Mouse (Mus musculus) liver, adult 2 months (tissue): Measurements from ENCODE around the gene Runx1. TPM values are rescaled to one million over a fixed set of nuclear protein-coding genes. Genes with fewer than 3 reads are reported as not detected.

ENCODE experiments used
- DNase-seq: peaks from one replicate; pipeline ENCODE4 v3.0.0-alpha.2; 2011; ENCODE audit warnings: low read depth, low spot score; ENCODE audit errors: extremely low read depth
- H3K27ac ChIP-seq: fragments of 200-500 bp; replicated peaks from 2 replicates; pipeline ENCODE4 v1.5.1; 2012; ENCODE audit warnings: low read depth, mild to moderate bottlenecking, control low read depth, inconsistent platforms, low read length; ENCODE audit not compliant: insufficient read depth
- H3K27me3 ChIP-seq: fragments of 200-500 bp; 2 replicates; pipeline ENCODE4 v1.6.1; 2012; ENCODE audit warnings: mild to moderate bottlenecking, moderate library complexity, low read length, inconsistent platforms; ENCODE audit not compliant: control insufficient read depth, insufficient read depth
- H3K36me3 ChIP-seq: fragments of 200-500 bp; 2 replicates; pipeline ENCODE4 v1.6.1; 2012; ENCODE audit warnings: low read length, inconsistent platforms; ENCODE audit not compliant: control insufficient read depth, insufficient read depth
- H3K4me1 ChIP-seq: fragments of 200-500 bp; 2 replicates; pipeline ENCODE4 v1.6.1; 2011; ENCODE audit warnings: low read length; ENCODE audit not compliant: control insufficient read depth, insufficient read depth
- H3K4me3 ChIP-seq: fragments of 200-500 bp; 2 replicates; pipeline ENCODE4 v1.5.1; 2011; ENCODE audit warnings: low read depth, mild to moderate bottlenecking, control low read depth, low read length, moderate library complexity; ENCODE audit not compliant: insufficient read depth
- H3K79me2 ChIP-seq: fragments of 200-500 bp; 2 replicates; pipeline ENCODE4 v1.6.1; 2012; ENCODE audit warnings: inconsistent platforms, mild to moderate bottlenecking, low read length, moderate library complexity; ENCODE audit not compliant: control insufficient read depth, insufficient read depth
- H3K9ac ChIP-seq: fragments of 200-500 bp; 2 replicates; pipeline ENCODE4 v1.6.1; 2012; ENCODE audit warnings: low read depth, mild to moderate bottlenecking, control low read depth, inconsistent platforms, low read length
- CTCF ChIP-seq: fragments of 200-500 bp; IDR thresholded peaks from 2 replicates; pipeline ENCODE4 v1.5.1; 2011; ENCODE audit warnings: low read depth, low read length, control low read depth
- POLR2A ChIP-seq: fragments of 200-500 bp; IDR thresholded peaks from 2 replicates; pipeline ENCODE4 v1.6.1; 2011; ENCODE audit warnings: low read length, control low read depth; ENCODE audit not compliant: insufficient read depth; ENCODE audit errors: extremely low read depth
- WGBS: fragments of 180-500 bp; shearing (Covaris S2); methylation state at CpG from one replicate; pipeline ENCODE4 v1.1.7; 2018; 5-methylcytosine and 5-hydroxymethylcytosine counted together
- polyA plus RNA-seq: library from polyadenylated mRNA; depleted of rRNA; stranded (reverse); fragments of >200 nt; gene quantifications from 2 replicates; pipeline ENCODE4 v1.2.3, GENCODE M21; 2012
- total RNA-seq: library from RNA; depleted of rRNA; stranded (reverse); fragments of >200 nt; gene quantifications from 2 replicates; pipeline ENCODE4 v1.2.3, GENCODE M21; 2014

The Runx1 gene
- total and polyA plus RNA-seq, 2 experiments: 0.55 to 0.74 TPM

DNA sequence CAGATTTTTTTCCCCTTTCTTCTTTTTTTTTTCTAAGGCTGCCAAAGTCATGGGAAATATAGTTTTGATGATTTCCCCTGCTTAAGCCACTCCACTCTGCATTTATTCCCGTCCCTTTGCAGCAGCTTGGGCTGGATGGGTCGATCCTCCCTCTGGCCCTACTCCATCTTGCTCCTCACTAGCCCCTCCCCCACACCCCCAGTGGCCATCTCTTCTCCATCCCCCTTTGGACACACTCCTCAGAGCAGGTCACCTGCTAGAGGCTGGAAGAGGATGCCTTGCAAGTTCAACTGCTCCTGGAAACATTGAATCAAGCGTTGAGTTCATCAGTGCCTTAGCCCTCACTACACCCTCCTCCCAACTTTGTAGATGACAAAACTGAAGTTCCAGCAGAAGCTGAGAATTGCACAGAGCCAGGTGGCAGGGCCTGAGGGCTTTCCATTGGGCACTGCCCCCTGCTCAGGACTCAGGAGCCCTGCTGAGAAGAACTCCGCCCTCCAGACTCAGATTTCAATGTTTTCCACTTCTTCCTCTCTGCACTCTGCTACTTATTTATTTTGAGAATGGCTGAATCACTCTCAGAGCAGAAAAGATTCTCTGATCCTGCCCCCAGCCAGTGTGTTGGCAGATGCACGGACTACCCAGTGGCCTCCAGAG is 171.5 kb downstream of the Runx1 start:
- Histone ChIP-seq H3K27me3 (no peaks in the 10 kb centered on the region), H3K79me2 (no peaks in the 10 kb centered on the region), H3K36me3 (no peaks in the 10 kb centered on the region), H3K9ac (no peak overlapping the region), H3K4me1 (no peaks in the 10 kb centered on the region), H3K27ac (no peak overlapping the region), H3K4me3 (no peak overlapping the region)
- TF ChIP-seq POLR2A (no peak), CTCF (no peak)
- WGBS: 53% methylated on average over 5 of the region's 5 CpGs
- DNase-seq: no peak

DNA sequence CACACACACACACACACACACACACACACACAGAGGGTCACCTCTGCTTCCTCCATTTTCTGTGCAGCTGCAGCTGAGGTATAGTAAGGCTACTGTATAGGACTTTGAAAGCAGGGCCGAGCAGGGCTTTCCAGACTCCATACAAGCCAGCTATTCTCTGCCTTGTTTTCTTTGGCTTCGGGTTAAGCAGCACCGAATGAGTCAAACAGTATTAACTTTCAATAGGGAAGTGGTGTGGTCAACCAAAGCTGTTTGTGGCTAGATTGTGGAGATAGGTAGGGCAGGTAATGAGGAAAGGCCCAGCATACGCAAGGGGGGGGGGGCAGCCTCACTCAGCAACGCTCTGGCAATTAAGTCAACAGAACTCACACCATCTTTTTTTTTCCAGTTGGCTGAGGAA is 172.1 kb downstream of the Runx1 start:
- 35% methylated on average over 5 of the region's 5 CpGs for WGBS
- H3K27me3 ChIP-seq: no peaks in the 10 kb centered on the region
- no peak for DNase-seq
- TF ChIP-seq POLR2A: no peak
- TF ChIP-seq CTCF: no peak
- H3K4me3 ChIP-seq: no peak overlapping the region
- H3K79me2 ChIP-seq: no peaks in the 10 kb centered on the region
- no peak overlapping the region for H3K9ac ChIP-seq
- H3K4me1 ChIP-seq: no peaks in the 10 kb centered on the region
- H3K27ac ChIP-seq: no peak overlapping the region
- H3K36me3 ChIP-seq: no peaks in the 10 kb centered on the region

DNA sequence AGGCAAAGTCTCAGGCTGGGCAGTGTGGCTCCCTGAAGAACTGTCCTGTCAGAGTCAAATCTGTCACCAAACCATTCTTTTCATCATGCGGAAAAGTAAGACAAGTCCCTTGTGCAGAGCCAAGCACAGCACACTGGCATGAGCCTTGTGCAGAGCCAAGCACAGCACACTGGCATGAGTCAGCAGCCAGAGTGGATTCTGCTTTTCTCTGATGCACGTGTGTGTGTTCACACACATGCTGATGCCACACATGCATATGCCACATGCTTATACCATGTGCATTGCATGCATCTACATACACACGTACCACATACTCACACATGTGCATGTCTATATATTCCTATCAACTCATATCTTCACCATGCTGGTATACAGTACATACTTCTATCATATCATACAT is 174.7 kb downstream of the Runx1 start:
- no peaks in the 10 kb centered on the region for H3K79me2 ChIP-seq
- WGBS: 90% methylated on average over 3 of the region's 3 CpGs
- H3K36me3 ChIP-seq: no peaks in the 10 kb centered on the region
- no peak for DNase-seq
- no peaks in the 10 kb centered on the region for H3K27me3 ChIP-seq
- H3K9ac ChIP-seq: no peak overlapping the region
- no peaks in the 10 kb centered on the region for H3K4me1 ChIP-seq
- TF ChIP-seq CTCF (no peak), POLR2A (no peak)
- H3K27ac ChIP-seq: no peak overlapping the region
- H3K4me3 ChIP-seq: no peak overlapping the region

DNA sequence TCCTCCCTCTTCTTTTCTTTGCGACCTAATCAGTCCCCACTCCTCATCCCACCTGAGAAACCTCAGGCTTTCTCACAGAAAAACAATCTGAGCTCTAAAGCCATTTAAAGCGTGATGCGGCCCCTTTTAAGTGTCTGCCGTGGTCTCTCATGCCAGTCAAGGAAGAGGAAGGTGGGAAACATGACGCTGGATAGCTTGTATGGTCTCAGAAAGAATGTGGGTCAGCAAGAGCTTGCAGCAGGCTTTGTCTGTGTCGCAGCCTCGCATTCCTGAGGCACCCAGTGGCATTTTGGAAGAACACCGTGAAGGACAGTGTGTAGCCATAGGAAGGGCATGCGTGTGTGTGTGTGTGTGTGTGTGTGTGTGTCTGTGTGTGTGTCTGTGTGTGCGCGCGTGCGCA is 179.8 kb downstream of the Runx1 start:
- Histone ChIP-seq H3K4me3 (no peak overlapping the region), H3K79me2 (no peaks in the 10 kb centered on the region), H3K4me1 (no peaks in the 10 kb centered on the region), H3K27ac (no peak overlapping the region), H3K27me3 (no peaks in the 10 kb centered on the region), H3K36me3 (no peaks in the 10 kb centered on the region), H3K9ac (no peak overlapping the region)
- 69% methylated on average over 13 of the region's 13 CpGs for WGBS
- DNase-seq: no peak
- TF ChIP-seq POLR2A (no peak), CTCF (no peak)

DNA sequence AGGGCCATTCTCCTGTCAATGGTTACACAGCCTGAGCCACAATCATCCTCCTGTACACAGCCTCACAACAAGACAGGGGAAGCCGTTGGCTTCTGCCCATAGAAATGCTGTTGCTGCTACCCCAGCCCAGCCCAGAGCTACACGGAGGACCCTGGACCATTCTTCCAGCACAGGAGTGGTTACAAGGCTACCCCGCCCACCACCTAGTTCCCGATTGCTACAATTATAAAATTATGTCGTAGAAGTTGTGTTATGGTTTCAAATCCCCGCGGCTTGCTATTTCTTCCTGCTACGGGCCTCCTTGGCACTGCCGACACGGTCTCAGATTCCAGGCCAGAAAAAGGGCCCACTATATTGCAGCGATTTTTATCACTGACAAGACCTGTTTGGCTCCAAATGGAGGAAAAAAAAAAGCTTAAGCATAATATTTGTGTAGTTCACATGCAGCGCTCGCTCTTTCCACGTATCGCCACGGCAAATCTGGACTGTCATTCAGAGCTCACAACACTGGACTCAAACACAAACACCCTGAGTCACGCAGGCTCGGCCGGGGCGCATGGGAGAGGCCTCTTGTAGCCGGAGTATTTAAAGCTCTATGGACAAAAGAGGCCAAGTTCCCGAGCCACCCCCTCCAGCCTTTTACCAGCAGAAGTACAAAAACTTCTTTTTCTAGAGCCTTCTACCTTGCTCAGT is 180.4 kb downstream of the Runx1 start:
- Histone ChIP-seq H3K4me3 (no peak overlapping the region), H3K9ac (no peak overlapping the region), H3K36me3 (no peaks in the 10 kb centered on the region), H3K27ac (no peak overlapping the region), H3K4me1 (no peaks in the 10 kb centered on the region), H3K79me2 (no peaks in the 10 kb centered on the region), H3K27me3 (no peaks in the 10 kb centered on the region)
- no peak for TF ChIP-seq CTCF
- no peak for TF ChIP-seq POLR2A
- no peak for DNase-seq
- WGBS: 83% methylated on average over 22 of the region's 22 CpGs
